Mouse (Mus musculus) MEL (cell line): ENCODE data around the gene Trim63. TPM values are rescaled to one million over a fixed set of nuclear protein-coding genes. Genes with fewer than 3 reads are reported as not detected.
A peak's percentile ranks its signal among the peaks of the same experiment; 100 is the strongest.

Experiments used
- DNase-seq: peaks from one replicate; pipeline ENCODE4 v3.0.0; 2011; ENCODE audit warnings: low read depth, low spot score
- H3K27ac ChIP-seq: 2 replicates; pipeline ENCODE4 v1.5.1; 2012; ENCODE audit warnings: low read depth, mild to moderate bottlenecking, control low read depth, low read length, moderate library complexity; ENCODE audit not compliant: control insufficient read depth
- H3K27me3 ChIP-seq, 2 experiments: fragments of 150-350 bp in 1 of 2; sonication (generic) in 1 of 2; 2 replicates each; pipeline ENCODE4 v1.6.1; 2012; ENCODE audit warnings: low read length in 2 of 2, mild to moderate bottlenecking in 2 of 2, improper control_type of control experiment in 1 of 2, moderate library complexity in 1 of 2; ENCODE audit not compliant: insufficient read depth in 2 of 2, control insufficient read depth in 1 of 2
- H3K36me3 ChIP-seq, 2 experiments: 2 replicates each; pipeline ENCODE4 v1.6.1; 2012 to 2014; ENCODE audit warnings: low read length in 2 of 2, improper control_type of control experiment in 1 of 2, inconsistent platforms in 1 of 2, mild to moderate bottlenecking in 1 of 2; ENCODE audit not compliant: insufficient read depth in 2 of 2, control insufficient read depth in 1 of 2
- H3K4me1 ChIP-seq, 2 experiments: fragments of 150-350 bp in 1 of 2; sonication (generic) in 1 of 2; 2 replicates each; pipeline ENCODE4 v1.6.1; 2012; ENCODE audit warnings: low read length in 2 of 2, improper control_type of control experiment in 1 of 2, mild to moderate bottlenecking in 1 of 2; ENCODE audit not compliant: insufficient read depth in 2 of 2, control insufficient read depth in 1 of 2
- H3K4me3 ChIP-seq, 2 experiments: fragments of 150-350 bp in 1 of 2; sonication (generic) in 1 of 2; 2 replicates each; pipeline ENCODE4 v1.5.1; 2012; ENCODE audit warnings: low read depth in 2 of 2, low read length in 2 of 2, mild to moderate bottlenecking in 2 of 2, moderate library complexity in 2 of 2, control low read depth in 1 of 2, improper control_type of control experiment in 1 of 2; ENCODE audit not compliant: control insufficient read depth in 1 of 2, insufficient read depth in 1 of 2
- H3K79me2 ChIP-seq: 2 replicates; pipeline ENCODE4 v1.6.1; 2012; ENCODE audit warnings: mild to moderate bottlenecking, low read length, moderate library complexity; ENCODE audit not compliant: control insufficient read depth, poor library complexity, insufficient read depth
- H3K9ac ChIP-seq: 2 replicates; pipeline ENCODE4 v1.6.1; 2012; ENCODE audit warnings: low read depth, mild to moderate bottlenecking, control low read depth, low read length, moderate library complexity; ENCODE audit not compliant: control insufficient read depth, poor library complexity, severe bottlenecking
- H3K9me3 ChIP-seq: fragments of 150-350 bp; sonication (generic); replicated peaks from 2 replicates; pipeline ENCODE4 v1.6.1; 2012; ENCODE audit warnings: mild to moderate bottlenecking, low read length, improper control_type of control experiment, moderate library complexity; ENCODE audit not compliant: insufficient read depth
- CHD1 ChIP-seq: IDR thresholded peaks from 2 replicates; pipeline ENCODE4 v1.6.1; 2012; ENCODE audit warnings: low read depth, mild to moderate bottlenecking, inconsistent platforms, low read length, improper control_type of control experiment
- ELF1 ChIP-seq: IDR thresholded peaks from 2 replicates; pipeline ENCODE4 v1.6.1; 2014; ENCODE audit warnings: low read depth, mild to moderate bottlenecking, inconsistent platforms, low read length, improper control_type of control experiment, moderate library complexity
- ETS1 ChIP-seq: IDR thresholded peaks from 2 replicates; pipeline ENCODE4 v1.6.1; 2012; ENCODE audit warnings: low read depth, mild to moderate bottlenecking, inconsistent platforms, low read length, improper control_type of control experiment, moderate library complexity
- GABPA ChIP-seq: IDR thresholded peaks from 2 replicates; pipeline ENCODE4 v1.6.1; 2012; ENCODE audit warnings: low read depth, mild to moderate bottlenecking, inconsistent platforms, low read length, improper control_type of control experiment, moderate library complexity
- HCFC1 ChIP-seq: IDR thresholded peaks from 2 replicates; pipeline ENCODE4 v1.6.1; 2012; ENCODE audit warnings: low read depth, mild to moderate bottlenecking, inconsistent platforms, low read length, improper control_type of control experiment, moderate library complexity
- JUND ChIP-seq: IDR thresholded peaks from 2 replicates; pipeline ENCODE4 v1.6.1; 2011; ENCODE audit warnings: low read depth, mild to moderate bottlenecking, improper control_type of control experiment, low read length
- MAFK ChIP-seq: IDR thresholded peaks from 2 replicates; pipeline ENCODE4 v1.6.1; 2011; ENCODE audit warnings: low read depth, mild to moderate bottlenecking, low read length, improper control_type of control experiment, borderline replicate concordance
- MYC ChIP-seq: IDR thresholded peaks from 2 replicates; pipeline ENCODE4 v1.6.1; 2011; ENCODE audit warnings: low read depth, mild to moderate bottlenecking, low read length, improper control_type of control experiment, moderate library complexity
- NRF1 ChIP-seq: IDR thresholded peaks from 2 replicates; pipeline ENCODE4 v1.6.1; 2014; ENCODE audit warnings: low read depth, mild to moderate bottlenecking, inconsistent platforms, low read length, improper control_type of control experiment, moderate library complexity; ENCODE audit not compliant: poor library complexity, insufficient read depth, severe bottlenecking
- POLR2A ChIP-seq, 2 experiments: IDR thresholded peaks; 2 replicates each; pipeline ENCODE4 v1.6.1; 2011 to 2012; ENCODE audit warnings: low read length in 2 of 2, mild to moderate bottlenecking in 2 of 2, control low read depth in 1 of 2, improper control_type of control experiment in 1 of 2, low read depth in 1 of 2, moderate library complexity in 1 of 2; ENCODE audit not compliant: control insufficient read depth in 1 of 2, insufficient read depth in 1 of 2, poor library complexity in 1 of 2
- POLR2AphosphoS2 ChIP-seq: IDR thresholded peaks from 2 replicates; pipeline ENCODE4 v1.6.1; 2011; ENCODE audit warnings: low read length, improper control_type of control experiment
- POLR2AphosphoS5 ChIP-seq: IDR thresholded peaks from 2 replicates; pipeline ENCODE4 v1.6.1; 2012; ENCODE audit warnings: low read depth, borderline replicate concordance, mild to moderate bottlenecking, inconsistent platforms, low read length, moderate library complexity, mixed read lengths
- RAD21 ChIP-seq: IDR thresholded peaks from 2 replicates; pipeline ENCODE4 v1.6.1; 2011; ENCODE audit warnings: mild to moderate bottlenecking, low read depth, low read length, improper control_type of control experiment
- SIN3A ChIP-seq: IDR thresholded peaks from 2 replicates; pipeline ENCODE4 v1.6.1; 2012; ENCODE audit warnings: low read length, improper control_type of control experiment, inconsistent platforms
- SMC3 ChIP-seq: IDR thresholded peaks from 2 replicates; pipeline ENCODE4 v1.6.1; 2011; ENCODE audit warnings: low read depth, low read length, improper control_type of control experiment
- TAL1 ChIP-seq: IDR thresholded peaks from 2 replicates; pipeline ENCODE4 v1.6.1; 2012; ENCODE audit warnings: mild to moderate bottlenecking, inconsistent platforms, low read length, moderate library complexity, mixed read lengths
- TCF12 ChIP-seq: IDR thresholded peaks from 2 replicates; pipeline ENCODE4 v1.6.1; 2014; ENCODE audit warnings: low read depth, mild to moderate bottlenecking, inconsistent platforms, low read length, improper control_type of control experiment, moderate library complexity
- UBTF ChIP-seq: IDR thresholded peaks from 2 replicates; pipeline ENCODE4 v1.6.1; 2012; ENCODE audit warnings: low read depth, mild to moderate bottlenecking, inconsistent platforms, low read length, improper control_type of control experiment, moderate library complexity, borderline replicate concordance; ENCODE audit not compliant: insufficient read depth
- USF2 ChIP-seq, 2 experiments: IDR thresholded peaks; 2 replicates each; pipeline ENCODE4 v1.6.1; 2011 to 2012; ENCODE audit warnings: improper control_type of control experiment in 2 of 2, low read length in 2 of 2, borderline replicate concordance in 1 of 2, inconsistent platforms in 1 of 2, low read depth in 1 of 2, mild to moderate bottlenecking in 1 of 2; ENCODE audit not compliant: insufficient read depth in 1 of 2
- polyA plus RNA-seq, 2 experiments: library from polyadenylated mRNA; stranded (reverse) in 1 of 2; unstranded in 1 of 2; fragments of >175 nt in 1 of 2; fragments of >200 nt in 1 of 2; gene quantifications; 2 replicates each; pipeline versions ENCODE4 v1.2.1 to v1.2.4; 2012; ENCODE audit warnings: low replicate concordance in 2 of 2, low read depth in 1 of 2; ENCODE audit not compliant: insufficient read length in 2 of 2, insufficient read depth in 1 of 2, missing spikeins in 1 of 2
- total RNA-seq: library from RNA; depleted of rRNA; stranded (reverse); fragments of 300-350 nt; gene quantifications from 2 replicates; pipeline ENCODE4 v1.2.3, GENCODE M21; 2012

Gene Trim63
- total and polyA plus RNA-seq, 3 experiments, result not detected

DNA sequence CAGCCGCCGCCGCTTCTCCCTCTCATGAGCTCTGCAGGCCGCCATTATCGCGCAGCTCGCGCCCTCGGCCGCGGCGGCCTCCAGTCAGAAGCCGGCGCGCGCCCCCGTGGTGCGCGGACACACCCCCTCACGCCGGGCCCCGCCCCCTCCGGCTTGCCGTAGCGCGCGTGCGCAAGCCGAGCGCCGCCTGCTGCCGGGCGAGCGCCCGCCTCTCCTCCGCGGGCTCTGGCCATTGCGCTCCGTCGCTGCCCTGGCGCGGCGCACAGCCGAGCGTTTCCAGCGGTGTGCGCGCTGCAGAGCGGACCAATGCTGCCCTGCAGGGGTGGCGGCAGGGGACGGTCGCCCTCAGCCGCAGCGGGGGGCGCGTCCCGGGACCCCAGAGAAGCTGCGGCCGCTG is 27.8 kb upstream of the Trim63 start (continued):
- TF ChIP-seq ETS1 (peak; percentile 10; the same call in 1 of the 2 replicates), ELF1 (peak; percentile 57)

GRCm38 (mm10) chr4:134287575-134288025 is 27.3 kb upstream of the Trim63 start, which contains the start of gene Pdik1l:
Gene Pdik1l (minus strand): TSS chr4:134287895.
- peaks cover 13% of the 10 kb centered on the region for H3K79me2 ChIP-seq
- H3K4me3 ChIP-seq, result peak within 1 kb of the TSS; percentile 96 to 97
- no peaks in the 10 kb centered on the region for H3K9me3 ChIP-seq
- H3K36me3 ChIP-seq, result peaks cover 5 to 24% of the 10 kb centered on the region in 2 experiments
- peak within 1 kb of the TSS; percentile 87 for H3K27ac ChIP-seq
- TF ChIP-seq TCF12, result peak; percentile 18; the same call in 1 of the 2 replicates
- TF ChIP-seq USF2 (IDR thresholded peaks at IDR 0.05; ENCODE audit: borderline replicate concordance in 1 of 2, insufficient read depth in 1 of 2, low read depth in 1 of 2, low read length in 2 of 2), result no peak
- TF ChIP-seq UBTF, result no peak
- TF ChIP-seq POLR2AphosphoS5, result no peak
- TF ChIP-seq MAFK, result no peak
- no peak for TF ChIP-seq MYC
- TF ChIP-seq CHD1, result peak; percentile 97
- TF ChIP-seq SMC3, result no peak
- peak; percentile 52; the same call in 1 of the 2 replicates for TF ChIP-seq ELF1
- peak; percentile 14 to 67; a peak in 3 of 4 replicates for TF ChIP-seq POLR2A (IDR thresholded peaks at IDR 0.05; ENCODE audit: control insufficient read depth in 1 of 2, insufficient read depth in 1 of 2, low read depth in 1 of 2, low read length in 2 of 2, poor library complexity in 1 of 2)
- no peak for TF ChIP-seq ETS1
- no peak for TF ChIP-seq TAL1
- TF ChIP-seq GABPA, result no peak
- TF ChIP-seq NRF1, result 0 out of 2 replicates have a peak, but pooled peaks have one; percentile 22
- TF ChIP-seq POLR2AphosphoS2, result peak; percentile 11; the same call in 1 of the 2 replicates
- TF ChIP-seq RAD21, result no peak
- peak; percentile 65 for TF ChIP-seq HCFC1
- TF ChIP-seq SIN3A, result peak; percentile 3; the same call in 1 of the 2 replicates
- no peak for TF ChIP-seq JUND
- TF ChIP-seq, all 39 proteins: peak for 8
- Histone ChIP-seq H3K9ac (peak within 1 kb of the TSS; percentile 99), H3K4me1 (peaks cover 2 to 21% of the 10 kb centered on the region in 2 experiments; a peak in 3 of 4 replicates), H3K27me3 (no peaks in the 10 kb centered on the region)
- DNase-seq, result peak; percentile 93
